Mouse (Mus musculus): Measurements from ENCODE around the gene Cpsf2. TPM values are rescaled to one million over a fixed set of nuclear protein-coding genes. Genes with fewer than 3 reads are reported as not detected.

Gene Cpsf2
- total RNA-seq, 1 experiment from 2014 or later, result 74.5 TPM

GRCm38 (mm10) chr12:102029892-102030446 lies 54.2 kb downstream of the Cpsf2 start:
- ATAC-seq (replicated peaks in 1 of 2; ENCODE audit: insufficient read depth in 1 of 2, low FRiP score in 2 of 2, low TSS enrichment in 1 of 2, low read depth in 1 of 2, poor library complexity in 2 of 2, severe bottlenecking in 2 of 2), result no peak

DNA sequence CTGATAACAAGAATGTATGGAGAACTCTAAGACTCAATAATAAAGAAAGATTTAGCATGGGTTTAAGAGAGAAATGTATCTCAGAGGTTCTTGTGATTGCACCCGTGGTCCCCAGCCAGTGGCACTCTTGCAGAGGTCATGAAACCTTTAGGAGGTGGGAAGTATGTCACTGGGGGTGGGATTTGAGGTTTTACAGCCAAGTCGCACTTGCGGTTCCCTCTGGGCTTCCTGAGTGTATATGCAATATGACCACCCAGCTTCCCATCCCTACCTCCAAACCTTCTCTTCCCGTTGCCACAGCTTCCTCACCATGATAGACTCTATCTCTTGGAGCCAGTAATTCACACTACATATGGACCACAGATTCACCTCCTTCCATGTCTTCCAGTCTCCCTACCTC lies 59.1 kb downstream of the Cpsf2 start:
- no peak for ATAC-seq (replicated peaks in 1 of 2; ENCODE audit: insufficient read depth in 1 of 2, low FRiP score in 2 of 2, low TSS enrichment in 1 of 2, low read depth in 1 of 2, poor library complexity in 2 of 2, severe bottlenecking in 2 of 2)

DNA sequence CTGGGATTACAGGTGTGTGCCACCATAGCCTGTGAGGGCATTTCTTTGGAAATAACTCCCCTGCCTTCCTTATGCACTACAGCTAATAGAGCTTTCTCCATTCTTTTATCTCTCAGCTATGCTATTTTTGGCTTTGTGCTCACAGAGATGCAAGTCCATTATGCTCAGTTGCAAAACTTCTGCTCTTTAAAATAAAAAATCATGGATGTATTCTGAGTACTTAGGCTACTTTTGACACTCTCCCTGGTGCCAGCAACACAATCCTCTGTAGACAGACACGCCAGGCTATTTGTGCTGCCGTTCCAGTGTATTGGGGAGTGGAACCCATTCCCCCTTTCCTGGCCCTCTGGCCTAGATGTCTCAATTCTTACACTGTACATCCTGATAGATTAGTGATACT lies 64.1 kb downstream of the Cpsf2 start:
- ATAC-seq (replicated peaks in 1 of 2; ENCODE audit: insufficient read depth in 1 of 2, low FRiP score in 2 of 2, low TSS enrichment in 1 of 2, low read depth in 1 of 2, poor library complexity in 2 of 2, severe bottlenecking in 2 of 2), result no peak

GRCm38 (mm10) chr12:102041699-102042098 lies 65.9 kb downstream of the Cpsf2 start:
- no peak for ATAC-seq (replicated peaks in 1 of 2; ENCODE audit: insufficient read depth in 1 of 2, low FRiP score in 2 of 2, low TSS enrichment in 1 of 2, low read depth in 1 of 2, poor library complexity in 2 of 2, severe bottlenecking in 2 of 2)

DNA sequence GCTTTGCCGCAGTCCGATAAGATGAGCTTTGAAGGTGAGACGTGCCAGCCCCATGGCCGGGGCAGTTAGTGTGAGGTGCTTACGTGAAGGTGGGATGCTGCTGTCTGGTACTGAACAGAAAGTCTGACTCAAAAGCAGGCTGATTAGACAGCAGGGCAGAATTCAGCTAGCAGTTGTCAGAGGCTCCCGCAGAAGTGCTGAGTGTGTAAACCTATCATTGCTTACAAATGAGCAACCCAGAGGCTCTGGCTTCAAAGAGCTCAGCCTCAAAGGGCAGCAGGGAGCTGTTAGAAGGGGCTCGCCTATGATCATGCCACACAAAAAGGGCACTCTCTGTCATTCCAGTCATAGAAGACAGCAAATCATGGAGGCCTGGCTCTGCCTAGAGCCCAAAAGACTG lies 66.5 kb downstream of the Cpsf2 start:
- no peak for ATAC-seq (replicated peaks in 1 of 2; ENCODE audit: insufficient read depth in 1 of 2, low FRiP score in 2 of 2, low TSS enrichment in 1 of 2, low read depth in 1 of 2, poor library complexity in 2 of 2, severe bottlenecking in 2 of 2)

DNA sequence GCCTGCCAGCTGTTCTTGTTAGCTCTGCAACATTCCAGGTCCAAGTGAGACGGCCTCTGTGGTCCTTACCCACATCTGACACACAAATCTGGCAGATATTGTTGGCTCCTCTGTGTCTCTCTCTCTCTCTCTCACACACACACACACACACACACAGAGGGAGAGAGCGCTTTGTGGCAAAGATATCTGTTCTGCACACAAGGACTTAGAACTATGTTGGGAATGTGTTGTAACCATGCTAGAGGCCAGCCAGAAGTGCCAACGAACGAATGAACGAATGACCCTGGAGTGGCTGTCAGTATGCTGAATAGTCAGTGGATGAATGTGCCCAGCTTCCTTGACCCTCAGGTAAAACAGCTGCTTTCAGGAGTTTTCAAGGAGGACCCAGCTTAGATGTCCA lies 68.1 kb downstream of the Cpsf2 start:
- no peak for ATAC-seq (replicated peaks in 1 of 2; ENCODE audit: insufficient read depth in 1 of 2, low FRiP score in 2 of 2, low TSS enrichment in 1 of 2, low read depth in 1 of 2, poor library complexity in 2 of 2, severe bottlenecking in 2 of 2)

DNA sequence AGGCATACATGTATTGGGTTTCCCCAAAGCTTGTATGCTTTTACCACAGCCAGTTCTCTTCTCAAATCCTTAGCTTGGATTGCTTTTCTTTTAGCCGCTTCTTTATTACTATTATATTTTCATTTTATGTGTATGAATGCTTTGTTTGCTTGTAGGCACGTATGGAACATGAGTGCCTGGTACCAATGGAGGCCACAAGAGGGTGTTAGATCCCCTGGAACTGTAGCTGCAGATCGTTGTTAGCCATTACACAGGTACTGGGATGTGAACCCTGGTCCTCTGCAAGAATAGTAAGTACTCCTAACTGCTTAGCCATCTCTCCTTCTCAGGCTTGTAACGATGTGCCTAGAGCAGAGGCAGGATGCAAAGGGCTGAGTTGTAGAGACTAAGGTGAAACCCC lies 78.4 kb downstream of the Cpsf2 start:
- no peak for ATAC-seq (replicated peaks in 1 of 2; ENCODE audit: insufficient read depth in 1 of 2, low FRiP score in 2 of 2, low TSS enrichment in 1 of 2, low read depth in 1 of 2, poor library complexity in 2 of 2, severe bottlenecking in 2 of 2)

DNA sequence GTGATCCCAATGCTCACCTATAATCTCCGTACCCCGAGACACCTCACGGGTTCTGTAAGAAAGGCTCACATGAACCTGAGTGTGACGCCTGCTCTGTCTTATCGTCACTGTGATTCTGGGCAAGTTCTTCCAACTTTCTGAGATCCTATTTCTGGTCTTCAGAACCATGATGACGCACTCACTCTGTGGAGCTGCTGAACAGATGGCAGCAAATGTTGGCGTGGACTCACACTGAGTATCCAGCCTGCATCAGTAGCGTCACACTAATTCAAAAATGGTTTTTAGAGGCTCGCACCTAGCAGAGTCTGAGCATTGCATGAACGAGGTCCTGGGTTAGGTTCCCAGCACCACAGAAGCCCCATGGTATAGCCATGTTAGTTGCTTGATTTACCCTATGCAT lies 80.0 kb downstream of the Cpsf2 start:
- no peak for ATAC-seq (replicated peaks in 1 of 2; ENCODE audit: insufficient read depth in 1 of 2, low FRiP score in 2 of 2, low TSS enrichment in 1 of 2, low read depth in 1 of 2, poor library complexity in 2 of 2, severe bottlenecking in 2 of 2)

Other genes starting within 250 kb of the Cpsf2 start
- not detected in 2 replicates for gene Fbln5, start 156.9 kb upstream of the Cpsf2 start, total RNA-seq (2017)
- gene Trip11, start 62.7 kb upstream of the Cpsf2 start, total RNA-seq (2017), result 45.6 and 47.5 TPM in 2 replicates
- 48.0 and 55.8 TPM in 2 replicates for gene Atxn3, start 17.7 kb upstream of the Cpsf2 start, total RNA-seq (2017)
- gene Slc24a4, start 152.7 kb downstream of the Cpsf2 start, total RNA-seq (2017), result 0.20 and 0.56 TPM in 2 replicates